ENCODE assay signal across 19 mouse cellular contexts in genomic region chr13:56615223-56615622, GRCm38 (mm10). TPM values are rescaled to one million over a fixed set of nuclear protein-coding genes. Genes with fewer than 3 reads are reported as not detected.
DNase-seq lines count a peak whose midpoint lies in the region; ATAC-seq and TF ChIP-seq lines count a peak whose summit lies in the region.
"Had no signal": no experiment of that assay in that cellular context is flagged by ENCODE, and none has a peak within 500 bp of the region (broad histone marks: within the 10 kb centered on the region; RNA-seq: fewer than 3 reads in every experiment).

No protein-coding gene starts in this region.

- no peak for TF ChIP-seq CTCF in liver, postnatal 0 days (IDR thresholded peaks at IDR 0.05; ENCODE audit: low read depth)
- TF ChIP-seq CTCF in bone marrow macrophage, adult 2 months (IDR thresholded peaks at IDR 0.05; ENCODE audit: low read depth, low read length) = no peak

- no peaks in the 10 kb centered on the region for H3K9me3 ChIP-seq in forebrain, embryonic 10.5 days
- H3K9me3 ChIP-seq in forebrain, embryonic 11.5 days (ENCODE audit: control insufficient read depth, low read length) = no peaks in the 10 kb centered on the region
- no peaks in the 10 kb centered on the region for H3K9me3 ChIP-seq in liver, postnatal 0 days (ENCODE audit: low read length)
- H3K9me3 ChIP-seq in liver, embryonic 11.5 days (ENCODE audit: control insufficient read depth, low read length) = no peaks in the 10 kb centered on the region
- H3K9me3 ChIP-seq in limb, embryonic 10.5 days (replicated peaks) = no peaks in the 10 kb centered on the region
- H3K9me3 ChIP-seq: heart, embryonic 10.5 days; hindbrain, embryonic 15.5 days; limb, embryonic 12.5 days; liver, embryonic 12.5 days; midbrain, embryonic 12.5 days; stomach, embryonic 15.5 days had no signal

- ATAC-seq in forebrain, embryonic 11.5 days (replicated peaks; ENCODE audit: low FRiP score) = no peak
- no peak for ATAC-seq in liver, postnatal 0 days
- no peak for ATAC-seq in liver, embryonic 11.5 days (replicated peaks; ENCODE audit: low FRiP score)
- ATAC-seq: liver, embryonic 12.5 days had no signal

- H3K27me3 ChIP-seq in forebrain, embryonic 10.5 days (ENCODE audit: poor library complexity, severe bottlenecking) = peaks cover 30% of the 10 kb centered on the region
- 0 out of 2 replicates have a peak, but pooled peaks cover 4% of the 10 kb centered on the region for H3K27me3 ChIP-seq in forebrain, embryonic 11.5 days (ENCODE audit: control insufficient read depth, insufficient read depth, low read length)
- no peaks in the 10 kb centered on the region for H3K27me3 ChIP-seq in liver, postnatal 0 days (ENCODE audit: insufficient read depth, low read length)
- H3K27me3 ChIP-seq in liver, embryonic 11.5 days (replicated peaks; ENCODE audit: control insufficient read depth, insufficient read depth, low read length) = no peaks in the 10 kb centered on the region; the same call in 1 of the 2 replicates
- H3K27me3 ChIP-seq in limb, embryonic 10.5 days (ENCODE audit: low read depth, poor library complexity, severe bottlenecking) = 0 out of 2 replicates have a peak, but pooled peaks cover 6% of the 10 kb centered on the region
- H3K27me3 ChIP-seq: limb, embryonic 12.5 days; stomach, embryonic 15.5 days had no signal

- no peak for DNase-seq in forebrain, embryonic 10.5 days (ENCODE audit: extremely low spot score, low spot score)
- DNase-seq in forebrain, embryonic 11.5 days (ENCODE audit: low spot score) = no peak
- no peak for DNase-seq in liver, postnatal 0 days
- DNase-seq in liver, embryonic 11.5 days (ENCODE audit: low spot score) = no peak
- no peak for DNase-seq in limb, embryonic 10.5 days (ENCODE audit: low spot score)
- no peak for DNase-seq in right cerebral cortex, adult 2 months (ENCODE audit: low spot score in 2 of 2)
- DNase-seq: adrenal gland, postnatal 25 days; cerebellum, adult 11 months; kidney, adult 2 months; lung, adult 2 months; right cerebral cortex, postnatal 14 days; spleen, adult 18-20 months had no signal

- H3K27ac ChIP-seq in forebrain, embryonic 10.5 days = peak overlapping the region; percentile 44
- no peak overlapping the region for H3K27ac ChIP-seq in forebrain, embryonic 11.5 days (ENCODE audit: low read depth, low read length)
- H3K27ac ChIP-seq in liver, postnatal 0 days (ENCODE audit: low read depth) = peak overlapping the region; percentile 34; the same call in 1 of the 2 replicates
- no peak overlapping the region for H3K27ac ChIP-seq in liver, embryonic 11.5 days (ENCODE audit: low read depth, low read length)
- H3K27ac ChIP-seq in bone marrow macrophage, adult 2 months (ENCODE audit: insufficient read depth, low read depth, low read length) = peak overlapping the region; percentile 71
- H3K27ac ChIP-seq in limb, embryonic 10.5 days = peak overlapping the region; percentile 59
- H3K27ac ChIP-seq: heart, embryonic 10.5 days; hindbrain, embryonic 15.5 days; limb, embryonic 12.5 days; liver, embryonic 12.5 days; midbrain, embryonic 12.5 days; stomach, embryonic 15.5 days had no signal

- WGBS in forebrain, embryonic 10.5 days = 76% methylated on average over 10 of the region's 10 CpGs
- 68% methylated on average over 10 of the region's 10 CpGs for WGBS in forebrain, embryonic 11.5 days
- 52% methylated on average over 10 of the region's 10 CpGs for WGBS in liver, postnatal 0 days (ENCODE audit: insufficient replicate concordance)
- WGBS in liver, embryonic 11.5 days = 66% methylated on average over 10 of the region's 10 CpGs
- WGBS in limb, embryonic 10.5 days = 87% methylated on average over 10 of the region's 10 CpGs

- no peak overlapping the region for H3K9ac ChIP-seq in forebrain, embryonic 11.5 days (ENCODE audit: low read length)
- no peak overlapping the region for H3K9ac ChIP-seq in liver, postnatal 0 days (replicated peaks)
- H3K9ac ChIP-seq in liver, embryonic 11.5 days (ENCODE audit: low read depth, low read length) = no peak overlapping the region
- H3K9ac ChIP-seq: hindbrain, embryonic 15.5 days; limb, embryonic 12.5 days; liver, embryonic 12.5 days; midbrain, embryonic 12.5 days; stomach, embryonic 15.5 days had no signal

- H3K4me3 ChIP-seq in forebrain, embryonic 10.5 days = no peak overlapping the region
- no peak overlapping the region for H3K4me3 ChIP-seq in forebrain, embryonic 11.5 days (ENCODE audit: low read depth, low read length)
- H3K4me3 ChIP-seq in liver, postnatal 0 days (ENCODE audit: low read depth, low read length) = no peak overlapping the region
- no peak overlapping the region for H3K4me3 ChIP-seq in liver, embryonic 11.5 days (ENCODE audit: low read depth, low read length)
- H3K4me3 ChIP-seq in bone marrow macrophage, adult 2 months (ENCODE audit: insufficient read depth, low read length) = no peak overlapping the region
- no peak overlapping the region for H3K4me3 ChIP-seq in limb, embryonic 10.5 days
- H3K4me3 ChIP-seq: heart, embryonic 10.5 days; hindbrain, embryonic 15.5 days; limb, embryonic 12.5 days; liver, embryonic 12.5 days; midbrain, embryonic 12.5 days; stomach, embryonic 15.5 days had no signal

- no peaks in the 10 kb centered on the region for H3K36me3 ChIP-seq in forebrain, embryonic 10.5 days (replicated peaks)
- H3K36me3 ChIP-seq in forebrain, embryonic 11.5 days (ENCODE audit: control insufficient read depth, insufficient read depth, low read length) = no peaks in the 10 kb centered on the region
- H3K36me3 ChIP-seq in liver, postnatal 0 days (replicated peaks; ENCODE audit: insufficient read depth, low read length) = no peaks in the 10 kb centered on the region
- no peaks in the 10 kb centered on the region for H3K36me3 ChIP-seq in liver, embryonic 11.5 days (ENCODE audit: control insufficient read depth, insufficient read depth, low read length)
- peaks cover 27% of the 10 kb centered on the region for H3K36me3 ChIP-seq in limb, embryonic 10.5 days
- H3K36me3 ChIP-seq: hindbrain, embryonic 15.5 days; liver, embryonic 12.5 days; midbrain, embryonic 12.5 days; stomach, embryonic 15.5 days had no signal

- no peak for TF ChIP-seq POLR2A in bone marrow macrophage, adult 2 months (IDR thresholded peaks at IDR 0.05; ENCODE audit: borderline replicate concordance, low read depth, low read length)

- no peak overlapping the region for H3K4me2 ChIP-seq in forebrain, embryonic 11.5 days (ENCODE audit: low read depth, low read length, severe bottlenecking)
- no peak overlapping the region for H3K4me2 ChIP-seq in liver, postnatal 0 days (ENCODE audit: low read depth, low read length)
- no peak overlapping the region for H3K4me2 ChIP-seq in liver, embryonic 11.5 days
- H3K4me2 ChIP-seq: hindbrain, embryonic 15.5 days; limb, embryonic 12.5 days; liver, embryonic 12.5 days; midbrain, embryonic 12.5 days; stomach, embryonic 15.5 days had no signal

- H3K4me1 ChIP-seq in forebrain, embryonic 10.5 days = peaks cover 63% of the 10 kb centered on the region
- 0 out of 2 replicates have a peak, but pooled peaks cover 4% of the 10 kb centered on the region for H3K4me1 ChIP-seq in forebrain, embryonic 11.5 days (replicated peaks; ENCODE audit: control insufficient read depth, insufficient read depth, low read length)
- peaks cover 28% of the 10 kb centered on the region for H3K4me1 ChIP-seq in liver, postnatal 0 days (ENCODE audit: insufficient read depth)
- peaks cover 30% of the 10 kb centered on the region for H3K4me1 ChIP-seq in liver, embryonic 11.5 days (replicated peaks; ENCODE audit: control insufficient read depth, insufficient read depth, low read length)
- H3K4me1 ChIP-seq in bone marrow macrophage, adult 2 months (ENCODE audit: control insufficient read depth, insufficient read depth, low read length) = peaks cover 61% of the 10 kb centered on the region
- H3K4me1 ChIP-seq in limb, embryonic 10.5 days = peaks cover 91% of the 10 kb centered on the region

- TF ChIP-seq EP300 in liver, postnatal 0 days (IDR thresholded peaks at IDR 0.05; ENCODE audit: low read depth) = no peak

RNA-seq across cellular contexts. Expression of gene Tgfbi, which starts 5.9 kb away (rescaled TPM):
- 20.1 and 22.1 TPM in 2 replicates for polyA plus RNA-seq in forebrain, embryonic 10.5 days (2016; fragmentation: Nextera tagmentation; extraction: Ambion mirVana)
- polyA plus RNA-seq in forebrain, embryonic 11.5 days (2014; fragmentation: Nextera tagmentation; extraction: Ambion mirVana) = 26.1 and 26.2 TPM in 2 replicates
- 24.9 and 26.8 TPM in 2 replicates for polyA plus RNA-seq in liver, postnatal 0 days (2015; fragmentation: Nextera tagmentation; extraction: Ambion mirVana)
- 27.6 and 28.2 TPM in 2 replicates for polyA plus RNA-seq in liver, embryonic 11.5 days (2014; fragmentation: Nextera tagmentation; extraction: Ambion mirVana)
- polyA plus RNA-seq in bone marrow macrophage, adult 2 months (2012; ENCODE audit: insufficient read depth, insufficient read length, missing spikeins) = 386 and 398 TPM in 2 replicates
- polyA plus RNA-seq in limb, embryonic 10.5 days (2016; fragmentation: Nextera tagmentation; extraction: Ambion mirVana) = 26.3 and 38.9 TPM in 2 replicates

Comparison
In these comparisons a context has a peak if more than half of its experiments do, and no peak if none do; other contexts are left out.
1. H3K27ac ChIP-seq: peak in forebrain, embryonic 10.5 days (single experiment), liver, postnatal 0 days (single experiment), bone marrow macrophage, adult 2 months (single experiment) and limb, embryonic 10.5 days (single experiment); none in forebrain, embryonic 11.5 days (single experiment) and liver, embryonic 11.5 days (single experiment).